Mouse (Mus musculus): Measurements from ENCODE around the gene Pwp2.
"Not testable (repeated sequence)": the region's sequence is repeated elsewhere in the genome, so short reads cannot be mapped to it uniquely, and the experiment has no call there.

The Pwp2 gene

GRCm38 (mm10) chr10:78139572-78140250 is 45.2 kb downstream of the Pwp2 start:
- DNase-seq = no peak

DNA sequence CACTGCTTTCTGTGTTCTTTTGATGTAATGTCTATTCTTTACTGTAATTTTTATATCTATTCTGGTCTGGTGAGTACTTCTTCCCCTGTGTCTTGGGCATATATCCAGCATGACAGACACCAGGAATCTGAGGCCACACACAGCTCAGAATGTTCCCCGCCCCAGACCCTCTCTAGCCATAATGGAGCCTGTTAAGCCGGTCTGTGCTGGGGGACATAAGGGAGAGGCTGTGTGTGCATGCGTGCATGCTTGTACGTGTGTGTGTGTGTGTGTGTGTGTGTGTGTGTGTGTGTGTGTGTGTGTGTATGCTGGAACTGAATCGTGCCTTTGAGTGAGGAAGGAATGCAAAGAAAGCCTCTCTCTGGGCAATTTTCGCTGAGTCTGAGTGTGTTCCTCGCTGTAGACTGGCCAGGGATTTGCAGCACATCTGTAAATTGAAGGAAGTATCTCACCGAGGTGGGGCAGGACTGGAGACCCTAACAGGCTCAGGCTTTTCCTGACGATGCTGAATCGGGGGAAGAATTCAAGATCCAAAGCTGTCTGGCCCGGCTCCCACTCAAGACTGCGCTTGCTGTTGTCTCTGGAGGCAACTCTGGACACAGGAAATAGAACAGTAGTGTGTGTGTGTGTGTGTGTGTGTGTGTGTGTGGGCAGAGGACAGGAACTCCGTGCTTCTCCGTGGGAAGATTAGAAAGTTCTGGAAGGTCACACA is 46.0 kb downstream of the Pwp2 start:
- peak; percentile 82 for DNase-seq

DNA sequence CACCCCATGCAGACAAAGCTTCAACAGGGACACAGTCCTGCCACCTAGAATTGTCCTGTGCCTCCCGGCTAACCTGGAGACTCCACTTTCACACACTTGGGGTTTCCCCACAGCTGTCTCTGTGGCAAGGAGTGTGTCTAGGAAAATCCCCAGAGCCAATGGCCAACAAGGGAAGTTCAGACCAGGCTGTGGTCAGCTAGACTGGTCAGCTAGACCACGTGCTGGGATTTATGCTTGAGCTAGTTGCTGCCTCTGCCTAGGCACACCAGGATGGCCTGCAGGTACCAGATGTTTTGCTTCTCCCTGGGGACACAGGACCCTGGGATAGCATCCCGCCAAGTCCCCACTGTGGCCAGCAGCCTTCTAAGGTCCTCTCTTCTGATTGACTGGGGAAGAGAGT is 47.8 kb downstream of the Pwp2 start:
- no peak for DNase-seq

DNA sequence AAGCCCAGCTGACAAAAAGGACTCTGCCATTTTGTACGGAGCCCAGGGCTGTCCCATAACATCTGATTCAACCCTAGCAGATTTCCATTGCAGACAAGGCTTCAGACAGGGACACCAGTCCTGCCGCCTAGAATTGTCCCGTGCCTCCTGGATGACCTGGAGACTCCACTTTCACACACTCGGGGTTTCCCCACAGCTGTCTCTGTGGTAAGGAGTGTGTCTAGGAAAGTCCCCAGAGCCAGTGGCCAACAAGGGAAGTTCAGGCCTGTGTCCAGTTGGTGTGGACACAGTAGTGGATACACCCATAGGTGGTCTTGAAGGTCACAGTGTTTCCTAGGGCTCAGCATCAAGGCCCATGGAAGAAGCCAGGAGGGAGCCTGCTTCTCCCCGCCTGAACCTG is 49.0 kb downstream of the Pwp2 start:
- DNase-seq = no peak

- peak; percentile 71 for DNase-seq
Measured at GRCm38 (mm10) chr10:78134975-78135798, 49.8 kb downstream of the Pwp2 start.

GRCm38 (mm10) chr10:78134400-78134799 is 50.5 kb downstream of the Pwp2 start:
- no peak for DNase-seq

DNA sequence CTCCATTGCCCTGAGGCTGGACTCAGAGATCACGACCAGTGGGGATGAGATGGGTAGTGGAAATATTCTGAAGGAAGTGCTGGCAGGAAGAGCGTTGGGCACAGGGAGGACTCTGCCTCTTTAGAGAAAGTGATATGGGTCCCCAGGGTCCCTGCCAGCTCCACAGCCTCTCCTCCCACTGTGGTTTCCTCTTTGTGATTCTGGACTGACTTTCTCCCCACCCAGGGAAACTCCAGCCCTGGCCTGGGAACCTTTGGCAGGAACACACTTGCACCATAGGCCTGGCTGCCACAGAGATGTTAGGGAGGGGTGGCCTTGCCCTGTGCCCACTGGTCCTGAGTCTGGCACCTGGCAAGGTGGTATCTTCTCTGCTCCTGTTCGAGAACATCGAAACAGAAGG is 55.0 kb downstream of the Pwp2 start:
- DNase-seq = no peak

DNA sequence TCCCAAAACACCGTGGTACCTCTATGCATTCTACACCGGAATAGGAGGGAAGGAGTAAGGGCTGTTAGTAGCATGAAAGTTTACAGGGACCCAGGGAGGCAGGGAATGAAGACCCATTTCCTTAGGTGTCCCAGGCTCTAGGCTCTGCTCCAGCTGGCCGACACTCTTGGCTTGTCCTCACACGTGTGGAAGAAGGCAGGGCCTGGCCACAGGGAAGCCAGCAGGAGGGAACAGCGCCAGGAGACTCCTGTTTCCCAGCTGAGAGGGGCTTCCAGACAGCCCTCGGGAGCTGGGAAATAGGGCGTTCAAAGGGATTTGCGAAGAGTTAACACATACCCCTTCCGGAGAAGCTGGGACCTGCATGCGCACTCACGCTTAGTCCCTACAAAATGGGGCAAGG is 55.5 kb downstream of the Pwp2 start:
- peak; percentile 53 for DNase-seq

DNA sequence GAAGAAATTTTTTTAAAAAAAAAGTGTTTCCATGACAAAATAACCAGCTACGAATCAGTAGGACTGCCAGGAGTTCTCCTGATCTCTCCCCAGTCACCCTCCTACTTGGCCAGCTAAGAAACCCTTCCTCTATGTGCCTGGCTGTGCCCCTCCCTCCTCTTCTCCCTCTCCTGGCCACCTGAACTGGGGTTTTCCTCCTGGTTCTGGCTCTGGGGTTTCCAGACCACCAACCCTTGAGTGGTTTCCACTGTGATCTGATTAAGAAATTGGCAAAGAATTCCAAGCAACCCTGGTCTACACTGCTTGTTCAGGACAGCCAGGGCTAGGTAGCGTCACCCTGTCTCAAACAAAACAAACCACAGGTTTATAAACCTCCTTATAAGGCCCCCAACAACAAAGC is 56.3 kb downstream of the Pwp2 start:
- no peak for DNase-seq

DNA sequence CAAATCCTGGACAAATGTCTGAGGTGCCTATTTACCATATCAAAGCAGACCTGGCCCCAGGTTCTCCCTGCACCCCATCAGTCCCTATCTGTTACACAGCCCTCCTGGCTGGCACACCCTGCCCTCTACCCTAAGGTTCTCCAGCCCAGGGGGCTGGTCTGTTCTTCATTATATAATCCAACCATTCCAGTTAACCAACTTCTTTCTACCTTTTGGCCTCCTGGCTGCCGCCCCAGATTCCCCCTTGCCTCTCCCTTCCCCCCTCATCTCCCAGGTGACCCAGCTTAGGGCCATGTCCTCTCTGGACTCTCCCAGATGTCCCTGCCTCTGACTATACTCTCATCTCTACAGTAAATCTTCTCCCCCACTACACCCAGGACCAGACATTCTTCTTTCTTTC is 57.0 kb downstream of the Pwp2 start:
- no peak for DNase-seq

GRCm38 (mm10) chr10:78127046-78127870 is 57.7 kb downstream of the Pwp2 start:
- DNase-seq = peak; percentile 22

DNA sequence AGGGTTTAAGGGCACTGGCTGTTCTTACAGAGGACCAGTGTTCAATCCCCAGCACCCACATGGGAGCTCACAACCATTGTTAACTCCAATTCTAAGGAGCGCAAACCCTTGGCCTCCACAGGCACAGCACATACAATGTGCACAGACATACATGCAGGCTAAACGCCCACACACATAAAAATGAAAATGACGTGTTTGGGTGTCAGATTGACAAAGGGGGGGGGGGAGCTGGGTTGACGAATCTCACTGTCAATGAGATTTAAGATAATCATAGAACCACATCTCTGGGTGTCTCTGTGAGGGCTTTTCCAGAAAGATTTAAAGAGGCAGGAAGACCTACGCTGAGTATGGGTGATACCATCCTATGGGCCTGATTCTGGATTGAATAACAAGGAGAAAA is 58.6 kb downstream of the Pwp2 start:
- no peak for DNase-seq

DNA sequence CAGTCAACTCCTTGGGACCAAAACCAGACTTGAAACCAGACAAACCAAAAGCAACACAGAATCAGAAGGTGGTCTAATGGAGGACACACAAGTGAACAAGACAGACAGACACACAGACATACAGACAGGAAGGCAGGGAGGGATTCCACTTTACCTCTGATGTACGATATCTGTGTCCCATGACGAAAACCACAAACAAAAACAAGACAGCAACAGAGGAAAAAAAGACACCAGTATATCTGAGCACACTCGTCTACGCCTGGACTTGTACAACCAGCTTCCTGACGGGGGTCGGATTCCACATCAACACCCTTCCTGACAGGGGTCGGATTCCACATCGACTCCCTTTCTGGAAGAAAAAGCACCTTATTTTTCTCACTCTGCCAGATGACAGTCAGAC is 59.9 kb downstream of the Pwp2 start:
- not testable (repeated sequence) for DNase-seq

- peak; percentile 41 for DNase-seq
Measured at GRCm38 (mm10) chr10:78124137-78124536, 60.8 kb downstream of the Pwp2 start.

Measured in lung, postnatal 10 days (tissue).